Mouse (Mus musculus): ENCODE measurements around the gene Cnpy4.

GRCm38 (mm10) chr5:138138585-138138984 lies 48.7 kb upstream of the Cnpy4 start:
- TF ChIP-seq CTCF (IDR thresholded peaks at IDR 0.05; ENCODE audit: low read depth): no peak
- TF ChIP-seq EP300 (IDR thresholded peaks at IDR 0.05; ENCODE audit: low read depth): no peak
